Mouse (Mus musculus): ENCODE results near the gene Utp11.

Gene Utp11

DNA sequence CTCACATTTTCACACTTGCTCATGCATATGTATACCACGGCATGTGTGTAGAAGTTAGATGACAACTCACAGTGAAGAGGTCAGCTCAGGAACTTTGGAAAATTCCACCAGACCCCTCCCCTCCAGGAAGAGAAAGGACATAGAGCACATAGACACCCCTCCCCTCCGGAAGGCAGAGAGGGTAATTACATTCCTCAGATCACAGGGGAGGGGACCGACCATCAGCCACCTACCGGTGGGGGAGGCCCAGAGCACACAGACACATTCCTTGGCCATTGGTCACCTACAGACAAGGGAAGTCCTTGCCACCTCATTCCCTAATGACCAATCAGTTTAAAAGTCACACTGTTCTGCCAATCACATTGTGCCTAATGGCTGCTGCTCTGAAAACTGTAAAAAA is 61.9 kb downstream of the Utp11 start:
- no peak for DNase-seq (ENCODE audit: low read depth)

Measured in naive thymus-derived CD4-positive, alpha-beta T cell, adult 2 months (primary cell).